Mouse (Mus musculus) intestine, embryonic 15.5 days (tissue): ENCODE data around the gene Ephb3. TPM values are rescaled to one million over a fixed set of nuclear protein-coding genes. Genes with fewer than 3 reads are reported as not detected.
"Not testable (repeated sequence)": the region's sequence is repeated elsewhere in the genome, so short reads cannot be mapped to it uniquely, and the experiment has no call there.

Experiments
- ATAC-seq: fragments of 200-750 bp; cut with Nextera tagmentation; 2 replicates; pipeline ENCODE4 v1.8.0; 2017; ENCODE audit warnings: moderate TSS enrichment, moderate library complexity
- H3K27ac ChIP-seq: fragments of 300-500 bp; sonication (generic); 2 replicates; pipeline ENCODE4 v1.5.1; 2015; ENCODE audit warnings: mild to moderate bottlenecking, inconsistent platforms
- H3K27me3 ChIP-seq: fragments of 300-500 bp; sonication (generic); replicated peaks from 2 replicates; pipeline ENCODE4 v1.6.1; 2015; ENCODE audit warnings: inconsistent platforms
- H3K36me3 ChIP-seq: fragments of 300-500 bp; sonication (generic); 2 replicates; pipeline ENCODE4 v1.6.1; 2015; ENCODE audit warnings: inconsistent platforms
- H3K4me1 ChIP-seq: fragments of 300-500 bp; sonication (generic); replicated peaks from 2 replicates; pipeline ENCODE4 v1.6.1; 2015; ENCODE audit warnings: inconsistent platforms
- H3K4me2 ChIP-seq: fragments of 300-500 bp; sonication (generic); replicated peaks from 2 replicates; pipeline ENCODE4 v1.6.1; 2015; ENCODE audit warnings: mild to moderate bottlenecking, inconsistent platforms
- H3K4me3 ChIP-seq: fragments of 300-500 bp; sonication (generic); replicated peaks from 2 replicates; pipeline ENCODE4 v1.5.1; 2015; ENCODE audit warnings: inconsistent platforms
- H3K9ac ChIP-seq: fragments of 300-500 bp; sonication (generic); 2 replicates; pipeline ENCODE4 v1.6.1; 2015; ENCODE audit warnings: inconsistent platforms
- H3K9me3 ChIP-seq: fragments of 300-500 bp; sonication (generic); 2 replicates; pipeline ENCODE4 v1.6.1; 2016; ENCODE audit warnings: inconsistent platforms
- WGBS: fragments of 180-500 bp; shearing (Covaris S2); methylation state at CpG from one replicate; pipeline ENCODE4 v1.1.7; 2015; 5-methylcytosine and 5-hydroxymethylcytosine counted together
- polyA plus RNA-seq: library from polyadenylated mRNA; unstranded; fragments of >200 nt; fragmentation: Nextera tagmentation; extraction: Ambion mirVana; gene quantifications from 2 replicates; pipeline ENCODE4 v1.2.1, GENCODE M21; 2015

The Ephb3 gene
- 11.9 and 12.3 TPM in 2 replicates for polyA plus RNA-seq

DNA sequence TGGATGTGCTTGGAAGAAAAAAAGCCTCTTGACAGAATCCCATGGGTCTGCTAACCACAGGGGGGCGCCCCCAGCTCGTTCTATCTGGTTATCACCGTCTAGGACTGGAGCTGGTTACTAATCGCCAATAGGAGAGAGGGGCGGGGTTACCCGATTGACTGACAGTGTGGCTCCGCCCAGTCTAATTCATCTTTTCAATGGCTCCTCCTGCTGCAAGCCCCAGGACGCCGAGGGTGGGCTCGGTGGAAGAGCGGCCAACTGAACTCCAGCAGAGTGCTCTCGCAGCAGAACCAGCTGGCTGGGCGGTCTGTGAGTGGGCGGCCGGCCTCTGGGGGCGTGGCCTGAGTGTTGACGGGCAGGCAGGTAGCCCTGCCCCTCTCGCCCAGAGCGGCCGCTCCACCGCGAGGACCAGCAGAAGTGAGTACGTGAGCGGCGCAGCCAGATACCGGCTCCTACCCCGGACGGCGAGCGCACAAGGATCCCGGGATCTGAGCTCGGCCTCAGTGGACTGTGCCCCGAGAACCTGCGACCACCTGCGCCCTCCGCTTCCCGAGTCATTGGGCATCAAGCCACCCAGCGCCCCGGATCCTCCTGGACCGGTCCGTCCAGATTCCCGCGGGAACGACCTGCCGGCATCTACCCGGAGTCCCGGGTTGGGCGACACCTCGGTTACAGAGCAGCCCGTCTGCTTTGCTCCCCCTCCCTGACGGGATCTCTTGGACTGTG, at the start of gene Ephb3:
TSS of gene Ephb3 (plus strand) at position 389 of the 726 bp plus-strand sequence.
- Histone ChIP-seq H3K36me3 (no peaks in the 10 kb centered on the region), H3K9ac (peak within 1 kb of the TSS; percentile 95), H3K4me3 (peak within 1 kb of the TSS; percentile 87), H3K9me3 (no peaks in the 10 kb centered on the region), H3K4me1 (peaks cover 39% of the 10 kb centered on the region), H3K27ac (peak within 1 kb of the TSS; percentile 83), H3K27me3 (no peaks in the 10 kb centered on the region), H3K4me2 (peak within 1 kb of the TSS; percentile 79)
- ATAC-seq = peak; percentile 98
- WGBS = under 1% methylated on average over 51 of the region's 51 CpGs

DNA sequence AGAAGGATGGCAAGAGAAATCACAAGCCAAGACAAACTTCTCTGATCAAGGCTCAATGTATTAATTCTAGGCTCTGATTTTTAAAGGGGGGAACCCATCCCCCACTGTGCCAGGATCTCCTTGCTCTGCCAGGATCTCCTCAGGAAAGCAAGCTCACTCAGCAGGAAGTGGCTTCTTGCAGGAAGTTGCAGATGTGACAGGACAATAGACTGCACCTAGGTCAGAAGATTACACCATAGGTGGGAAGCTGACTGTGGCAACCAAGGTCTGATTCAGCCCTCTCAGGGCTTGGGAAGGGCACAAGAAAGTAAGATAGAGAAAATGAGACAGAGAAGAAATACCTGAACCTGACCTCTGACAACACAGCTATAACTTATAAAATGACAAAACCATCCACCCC, 48.3 kb upstream of the Ephb3 start:
- H3K9ac ChIP-seq, H3K4me1 ChIP-seq, H3K4me2 ChIP-seq, H3K9me3 ChIP-seq, ATAC-seq, H3K4me3 ChIP-seq, H3K27me3 ChIP-seq, H3K36me3 ChIP-seq, H3K27ac ChIP-seq: not testable (repeated sequence)

DNA sequence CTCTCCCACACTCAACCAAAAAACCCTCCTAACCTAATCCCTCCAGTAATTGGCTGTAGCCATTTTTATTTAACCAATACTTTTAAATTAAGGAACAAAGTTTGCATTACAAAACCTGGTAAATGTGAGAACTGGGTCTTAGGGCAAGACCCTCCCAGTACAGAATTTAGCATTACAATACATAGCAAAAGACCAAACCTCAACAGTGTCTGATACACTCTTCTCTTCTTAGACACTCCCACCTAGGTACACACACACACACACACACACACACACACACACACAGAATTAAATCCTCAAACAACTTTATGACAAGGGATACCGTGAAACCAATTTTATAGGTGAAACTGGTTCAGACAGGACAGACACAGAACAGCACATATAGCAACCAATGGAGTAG, 45.3 kb upstream of the Ephb3 start:
- H3K4me3 ChIP-seq, H3K27me3 ChIP-seq, H3K4me2 ChIP-seq, ATAC-seq, H3K27ac ChIP-seq, H3K4me1 ChIP-seq, H3K9ac ChIP-seq, H3K9me3 ChIP-seq, H3K36me3 ChIP-seq: not testable (repeated sequence)
- 97% methylated on average over 1 of the region's 1 CpGs for WGBS

DNA sequence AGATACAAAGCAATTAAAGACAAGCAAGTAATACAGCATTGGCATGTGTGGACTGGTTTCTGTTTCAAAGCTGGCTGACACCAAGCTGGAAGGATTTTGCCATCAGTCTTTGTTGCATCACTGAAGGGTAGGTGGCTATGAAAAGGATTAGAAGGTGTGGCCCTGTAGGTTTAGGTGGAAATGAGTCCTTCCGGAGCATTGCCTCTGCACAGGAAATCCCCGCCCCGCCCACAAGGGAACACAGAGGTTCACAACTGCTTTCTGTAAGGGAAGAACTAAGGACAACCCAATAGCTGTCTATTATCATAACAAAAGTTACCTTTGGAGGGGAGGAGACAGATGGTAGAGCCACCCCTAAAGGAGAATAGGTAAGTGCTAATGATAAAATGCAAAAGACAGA, 41.1 kb upstream of the Ephb3 start:
- H3K4me2 ChIP-seq, H3K27ac ChIP-seq, ATAC-seq, H3K4me3 ChIP-seq, H3K9ac ChIP-seq, H3K36me3 ChIP-seq, H3K9me3 ChIP-seq, H3K4me1 ChIP-seq, H3K27me3 ChIP-seq: not testable (repeated sequence)
- 85% methylated on average over 3 of the region's 3 CpGs for WGBS

DNA sequence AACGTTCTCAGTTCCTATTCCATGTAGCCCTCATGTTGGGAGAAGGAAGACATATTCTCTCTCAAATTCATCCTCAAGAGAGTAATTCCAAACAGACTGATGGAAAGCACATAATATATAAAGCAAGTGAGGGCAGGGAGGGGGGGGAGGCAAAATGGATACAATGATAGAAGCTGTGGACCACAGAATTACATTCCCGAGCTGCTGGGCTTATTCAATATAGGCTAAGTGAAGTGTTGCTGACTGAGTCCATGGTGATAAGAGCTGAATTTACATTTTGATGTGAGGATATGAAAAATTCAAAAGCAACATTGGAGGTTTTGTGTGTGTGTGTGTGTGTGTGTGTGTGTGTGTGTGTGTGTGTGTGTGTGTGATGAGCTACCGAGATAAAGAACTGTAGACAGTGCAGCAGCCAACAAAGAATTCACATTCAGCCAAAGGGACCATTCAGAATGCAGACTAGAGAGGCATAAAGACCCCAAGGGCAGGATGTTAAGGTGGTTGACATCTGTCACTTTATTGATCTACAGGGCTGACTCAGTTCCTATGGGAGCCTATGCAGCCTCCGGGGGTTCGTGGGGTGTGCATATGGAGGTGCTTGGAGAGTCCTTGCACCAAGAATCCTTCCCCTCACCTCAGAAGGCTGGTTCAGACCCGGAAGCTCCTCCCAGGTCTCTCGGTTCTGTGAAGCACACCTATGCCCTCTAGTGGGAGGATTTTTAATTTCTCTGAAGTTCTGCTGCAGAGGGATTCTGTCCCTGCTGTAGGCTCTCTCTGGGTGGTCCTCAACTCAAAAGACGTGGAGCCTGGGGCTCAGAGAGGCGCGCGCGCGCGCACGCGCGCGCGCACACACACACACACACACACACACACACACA, 39.0 kb upstream of the Ephb3 start:
- peak; percentile 73 for ATAC-seq
- H3K4me1 ChIP-seq, H3K9ac ChIP-seq, H3K27me3 ChIP-seq, H3K27ac ChIP-seq, H3K4me2 ChIP-seq, H3K9me3 ChIP-seq, H3K36me3 ChIP-seq, H3K4me3 ChIP-seq: not testable (repeated sequence)
- WGBS = 21% methylated on average over 14 of the region's 19 CpGs

DNA sequence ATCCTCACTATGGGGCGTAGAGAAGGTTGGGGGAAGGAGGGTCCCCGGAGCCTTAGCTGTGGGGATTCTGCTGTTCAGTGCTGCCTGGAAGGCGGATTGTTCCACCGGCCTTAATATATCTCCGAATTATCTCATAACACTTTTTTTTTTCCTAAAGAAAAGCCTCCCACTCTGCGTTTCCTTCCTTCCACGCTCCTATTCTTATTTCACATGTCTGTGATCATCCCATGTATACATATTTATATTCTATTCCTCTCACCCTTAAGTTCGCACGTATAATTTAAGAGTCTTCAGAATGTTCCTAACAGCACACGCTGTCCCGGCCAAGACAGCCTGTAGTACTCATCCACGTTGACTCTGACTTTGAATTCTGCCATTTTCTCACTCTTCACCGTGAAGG, 35.8 kb upstream of the Ephb3 start:
- 89% methylated on average over 13 of the region's 13 CpGs for WGBS
- no peak overlapping the region for H3K9ac ChIP-seq
- H3K27me3 ChIP-seq = no peaks in the 10 kb centered on the region
- no peaks in the 10 kb centered on the region for H3K4me1 ChIP-seq
- H3K27ac ChIP-seq = no peak overlapping the region
- no peak for ATAC-seq
- no peak overlapping the region for H3K4me3 ChIP-seq
- no peaks in the 10 kb centered on the region for H3K9me3 ChIP-seq
- no peaks in the 10 kb centered on the region for H3K36me3 ChIP-seq
- no peak overlapping the region for H3K4me2 ChIP-seq

DNA sequence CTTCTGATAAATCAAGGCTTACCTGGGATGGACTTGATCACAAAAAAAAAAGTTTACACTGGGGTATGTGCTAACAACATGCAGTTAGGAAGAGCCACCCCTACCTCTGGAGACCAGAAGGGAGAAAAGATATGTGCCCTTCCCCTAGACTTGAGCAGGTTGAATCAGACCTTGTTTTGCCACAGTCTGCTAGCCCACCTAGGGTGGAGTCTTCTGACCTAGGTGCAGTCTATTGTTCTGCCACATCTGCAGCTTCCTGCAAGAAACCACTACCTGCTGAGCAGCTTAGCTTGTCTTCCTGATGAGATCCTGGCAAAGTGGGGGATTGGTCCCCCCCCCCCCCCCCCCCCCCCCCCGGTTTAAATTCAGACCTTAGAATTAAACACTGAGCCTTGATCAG, 29.3 kb upstream of the Ephb3 start:
- Histone ChIP-seq H3K27me3 (no peaks in the 10 kb centered on the region), H3K9ac (no peak overlapping the region), H3K27ac (no peak overlapping the region), H3K4me3 (no peak overlapping the region), H3K4me2 (no peak overlapping the region), H3K9me3 (no peaks in the 10 kb centered on the region), H3K4me1 (no peaks in the 10 kb centered on the region), H3K36me3 (no peaks in the 10 kb centered on the region)
- no CpG with 5 or more reads among the region's 1 CpGs for WGBS
- ATAC-seq = no peak

DNA sequence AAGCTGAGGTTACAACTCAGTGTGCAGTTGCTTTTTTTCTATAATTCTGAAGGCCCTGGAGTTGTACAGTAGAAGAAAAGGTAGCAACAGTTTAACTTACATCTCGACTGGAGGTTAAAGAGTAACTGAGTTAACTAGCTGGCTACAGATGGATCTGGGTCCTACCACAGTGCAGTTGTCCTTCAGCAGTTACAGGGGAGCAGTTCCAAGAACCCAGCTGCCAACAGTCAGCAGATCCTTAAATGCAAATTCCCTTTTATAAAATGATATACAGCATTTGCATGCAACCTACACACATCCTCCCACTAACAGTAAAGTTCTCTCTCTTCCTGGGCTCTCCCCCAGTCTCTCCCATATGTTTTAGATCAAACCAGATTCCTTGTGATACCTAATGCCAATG, 22.4 kb upstream of the Ephb3 start:
- ATAC-seq = no peak
- Histone ChIP-seq H3K4me2 (no peak overlapping the region), H3K27me3 (no peaks in the 10 kb centered on the region), H3K27ac (no peak overlapping the region), H3K4me1 (no peaks in the 10 kb centered on the region), H3K4me3 (no peak overlapping the region), H3K36me3 (no peaks in the 10 kb centered on the region), H3K9me3 (no peaks in the 10 kb centered on the region), H3K9ac (no peak overlapping the region)
- 67% methylated on average over 1 of the region's 1 CpGs for WGBS

DNA sequence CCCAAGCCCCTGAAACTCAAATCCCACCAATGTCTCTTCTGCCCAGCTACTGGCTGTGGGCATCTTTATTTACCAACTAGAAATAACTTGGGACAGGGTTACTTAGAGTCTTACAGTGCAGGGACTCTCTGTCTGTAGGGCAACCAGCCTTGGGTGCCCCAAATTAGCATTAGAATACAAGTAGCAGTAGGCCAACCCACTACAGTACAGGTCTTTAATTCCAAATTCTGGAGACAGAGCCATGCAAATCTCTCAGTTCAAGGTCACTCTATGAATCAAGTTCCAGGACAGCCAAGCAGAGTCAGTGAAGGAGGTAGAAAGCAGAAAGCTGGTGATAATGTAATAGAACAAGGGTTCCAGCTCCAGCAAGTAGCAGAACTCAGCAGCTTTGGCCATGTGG, 19.9 kb upstream of the Ephb3 start:
- Histone ChIP-seq H3K4me2 (no peak overlapping the region), H3K4me3 (no peak overlapping the region)
- no peak for ATAC-seq

DNA sequence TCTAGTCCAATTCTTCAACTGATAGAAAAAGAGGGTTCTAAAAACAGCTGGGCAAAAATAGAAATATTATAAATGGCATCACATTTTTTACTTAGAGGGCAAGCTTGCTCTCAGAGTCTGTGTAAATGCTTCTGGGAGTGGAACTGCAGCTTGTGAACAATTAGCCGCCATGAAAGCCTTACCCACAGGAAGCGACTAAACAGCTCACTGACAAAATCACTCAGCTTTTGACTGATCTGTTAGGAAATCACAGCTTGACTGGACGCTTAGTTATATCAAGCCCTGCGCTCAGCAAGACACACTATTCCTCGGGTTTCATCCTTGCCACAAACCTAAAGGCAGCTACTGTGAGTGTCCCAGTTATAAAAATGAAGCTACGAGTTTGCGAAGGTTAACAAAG, 17.0 kb upstream of the Ephb3 start:
- Histone ChIP-seq H3K4me3 (no peak overlapping the region), H3K27me3 (no peaks in the 10 kb centered on the region), H3K4me2 (no peak overlapping the region), H3K4me1 (peaks cover 2% of the 10 kb centered on the region; the same call in 1 of the 2 replicates), H3K36me3 (no peaks in the 10 kb centered on the region), H3K9me3 (no peaks in the 10 kb centered on the region), H3K9ac (no peak overlapping the region), H3K27ac (no peak overlapping the region)
- no peak for ATAC-seq
- WGBS = 49% methylated on average over 7 of the region's 7 CpGs

More for the DNA sequence above, 19.9 kb upstream of the Ephb3 start:
- no peak overlapping the region for H3K27ac ChIP-seq
- no peaks in the 10 kb centered on the region for H3K27me3 ChIP-seq
- no peak overlapping the region for H3K9ac ChIP-seq
- H3K36me3 ChIP-seq = no peaks in the 10 kb centered on the region
- H3K4me1 ChIP-seq = no peaks in the 10 kb centered on the region
- H3K9me3 ChIP-seq = no peaks in the 10 kb centered on the region

DNA sequence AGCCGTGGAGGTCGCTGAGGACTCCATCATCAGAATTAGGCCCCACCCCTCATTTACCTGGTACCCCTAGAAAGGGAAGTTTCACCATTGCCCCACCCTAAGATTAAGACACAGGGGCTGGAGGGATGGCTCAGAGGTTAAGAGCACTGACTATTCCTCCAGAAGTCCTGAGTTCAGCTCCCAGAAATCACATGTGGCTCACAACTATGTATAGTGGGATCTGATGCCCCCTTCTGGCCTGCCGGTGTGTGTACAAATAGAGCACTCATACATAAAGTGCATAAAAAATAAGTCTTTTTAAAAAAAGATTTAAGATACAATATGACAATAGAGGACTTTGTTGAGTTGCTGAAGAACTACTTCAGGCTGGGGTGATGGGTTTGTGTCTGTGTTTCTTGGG, 16.2 kb upstream of the Ephb3 start:
- Histone ChIP-seq H3K9me3 (no peaks in the 10 kb centered on the region), H3K4me2 (no peak overlapping the region), H3K36me3 (no peaks in the 10 kb centered on the region), H3K27me3 (no peaks in the 10 kb centered on the region), H3K27ac (no peak overlapping the region), H3K9ac (no peak overlapping the region), H3K4me1 (peaks cover 2% of the 10 kb centered on the region; the same call in 1 of the 2 replicates), H3K4me3 (no peak overlapping the region)
- no peak for ATAC-seq
- WGBS = 75% methylated on average over 3 of the region's 3 CpGs

DNA sequence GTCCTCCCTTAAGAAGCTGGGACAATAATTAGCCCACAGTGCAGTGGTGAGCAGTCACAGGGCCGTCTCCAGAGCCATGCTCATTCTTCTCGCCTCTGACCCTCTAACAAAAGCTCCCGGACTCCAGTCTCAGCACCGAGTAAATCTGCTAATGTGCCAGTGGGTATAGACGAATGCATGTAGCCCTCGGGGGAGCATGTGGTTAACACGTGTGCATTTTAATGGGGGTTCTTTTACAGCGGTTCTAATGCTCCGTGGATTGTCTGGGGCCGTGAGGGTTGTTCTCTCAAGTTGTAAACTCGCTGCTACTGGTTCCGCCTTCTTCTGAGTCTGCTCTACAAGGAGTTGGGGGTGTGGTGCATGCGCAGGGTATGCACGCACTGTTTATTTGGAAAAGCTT, 13.0 kb upstream of the Ephb3 start:
- Histone ChIP-seq H3K4me1 (peaks cover 2% of the 10 kb centered on the region; the same call in 1 of the 2 replicates), H3K27me3 (no peaks in the 10 kb centered on the region), H3K4me2 (no peak overlapping the region), H3K9ac (no peak overlapping the region), H3K36me3 (no peaks in the 10 kb centered on the region), H3K9me3 (no peaks in the 10 kb centered on the region), H3K4me3 (no peak overlapping the region), H3K27ac (no peak overlapping the region)
- 69% methylated on average over 14 of the region's 14 CpGs for WGBS
- ATAC-seq = no peak
